Mouse (Mus musculus) layer of hippocampus, adult 8-10 months (tissue): ENCODE results near the gene Tcf7. TPM values are rescaled to one million over a fixed set of nuclear protein-coding genes. Genes with fewer than 3 reads are reported as not detected.

Source experiments
- DNase-seq, 2 experiments: peaks; one replicate each; pipeline ENCODE4 v3.0.0; 2022; ENCODE audit warnings: low spot score in 2 of 2
- total RNA-seq, 4 experiments: library from RNA; stranded (reverse); gene quantifications; 2 replicates each; pipeline ENCODE4 v1.2.4; 2022

Tcf7 gene
- total RNA-seq, 4 experiments from 2014 or later: 2.9 to 3.6 (median 3.2) TPM

DNA sequence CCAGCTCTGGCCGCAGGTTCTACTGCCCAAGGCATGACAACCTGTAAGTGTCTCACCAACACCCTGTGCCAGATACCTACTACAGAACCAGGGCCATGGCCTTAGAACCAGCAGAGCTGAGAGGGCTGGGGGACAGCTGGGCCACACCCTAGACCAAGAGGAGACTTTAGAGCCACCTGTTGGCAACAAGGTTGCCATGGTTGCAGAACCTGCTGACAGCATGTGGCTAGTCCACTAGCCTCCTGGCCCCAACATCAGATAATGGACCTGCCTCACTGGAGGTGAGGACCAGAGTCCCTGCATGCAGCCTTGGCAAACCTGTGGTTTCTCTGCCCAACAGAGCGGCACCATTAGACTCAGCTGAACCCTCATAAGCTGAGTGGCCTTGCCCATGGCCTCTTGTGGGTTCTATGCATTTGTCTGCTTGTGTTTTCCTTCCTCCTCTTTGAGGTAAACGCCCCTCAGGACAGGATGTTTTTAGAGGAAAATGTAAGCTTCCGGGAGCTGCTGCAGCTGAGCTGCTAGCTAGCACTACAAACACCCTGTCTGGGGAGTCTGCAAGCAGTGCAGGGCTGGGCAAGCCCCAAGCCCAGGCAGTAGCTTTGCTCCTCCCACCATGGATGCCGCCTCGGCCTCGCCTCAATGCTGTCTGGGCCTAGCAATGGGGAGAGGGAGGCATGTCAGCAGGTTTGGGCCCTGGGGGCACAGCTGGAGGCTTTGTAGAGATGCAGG, 14.5 kb downstream of the Tcf7 start:
- DNase-seq: no peak

DNA sequence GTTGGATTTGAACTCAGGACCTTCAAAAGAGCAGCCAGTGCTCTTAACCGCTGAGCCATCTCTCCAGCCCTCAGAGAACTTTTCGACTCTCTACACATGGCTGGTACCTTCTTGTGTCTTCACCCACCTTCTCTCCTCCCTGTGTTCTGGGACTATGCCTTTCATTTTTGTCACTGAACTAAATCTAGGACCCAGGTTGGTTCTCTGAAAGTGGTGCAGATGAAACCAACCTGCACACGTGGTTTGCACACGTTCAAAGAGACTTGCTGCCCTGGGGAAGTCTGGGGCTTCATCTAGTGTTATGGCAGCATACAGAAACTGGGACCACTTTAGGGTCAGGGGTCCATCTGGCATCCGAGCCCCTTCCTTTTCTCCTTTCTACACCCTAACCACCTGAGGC, 15.5 kb downstream of the Tcf7 start:
- no peak for DNase-seq

DNA sequence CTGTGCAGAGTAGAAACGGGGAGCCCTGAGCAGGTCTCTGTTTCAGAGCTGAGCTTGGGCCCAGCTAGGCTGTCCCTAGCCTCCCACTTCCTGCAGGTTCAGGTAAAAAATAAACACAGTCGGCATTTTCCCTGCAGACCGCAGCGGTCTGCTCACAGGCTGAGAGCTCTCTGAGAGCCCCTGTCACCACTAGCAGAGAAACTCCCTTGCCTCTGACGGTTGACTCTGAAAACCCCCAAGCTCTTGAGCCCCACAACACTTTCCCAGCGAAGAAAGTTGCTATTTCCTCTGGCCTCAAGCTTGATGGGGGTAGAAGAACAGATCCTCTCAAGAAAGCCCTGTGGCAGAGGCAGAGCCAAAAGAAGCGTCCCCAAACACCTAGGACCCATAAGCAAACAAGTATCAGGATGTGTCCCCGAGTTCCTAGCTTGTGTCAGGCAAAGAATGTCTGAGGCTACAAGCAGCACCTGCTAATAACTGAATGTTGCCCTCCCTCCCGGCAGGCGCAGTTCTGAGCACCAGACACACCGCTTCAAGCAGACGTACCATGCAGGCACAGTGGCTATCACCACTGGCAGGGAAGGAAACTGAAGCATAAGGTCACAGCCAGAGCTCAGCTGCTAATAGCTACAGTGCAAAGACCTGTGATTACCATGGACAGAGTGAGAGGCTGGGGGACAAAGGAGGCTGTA, 17.1 kb downstream of the Tcf7 start:
- no peak for DNase-seq

- DNase-seq: no peak
Observed at GRCm38 (mm10) chr11:52264871-52265270, 17.9 kb downstream of the Tcf7 start.

DNA sequence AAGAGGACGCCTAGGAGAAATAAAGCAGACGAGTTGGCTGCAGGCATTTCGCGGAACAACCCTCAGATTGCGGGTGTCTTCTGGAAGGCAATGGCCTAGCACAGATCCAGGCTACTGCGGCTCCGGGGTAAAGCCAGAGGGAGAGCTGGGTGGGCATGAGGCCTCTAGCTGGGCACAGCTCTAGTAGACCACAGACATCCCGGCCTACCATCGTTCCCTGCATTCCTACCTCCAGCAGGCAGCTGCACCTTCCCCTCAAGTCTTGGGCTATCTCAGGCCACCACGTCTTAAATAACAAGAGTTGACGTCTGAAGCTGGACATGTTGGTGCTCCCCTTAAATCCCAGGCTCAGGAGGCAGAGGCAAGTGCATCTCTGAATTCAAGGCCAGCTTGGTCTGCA, 20.5 kb downstream of the Tcf7 start:
- no peak for DNase-seq

- DNase-seq: no peak
Observed at GRCm38 (mm10) chr11:52261937-52262336, 20.9 kb downstream of the Tcf7 start.

DNA sequence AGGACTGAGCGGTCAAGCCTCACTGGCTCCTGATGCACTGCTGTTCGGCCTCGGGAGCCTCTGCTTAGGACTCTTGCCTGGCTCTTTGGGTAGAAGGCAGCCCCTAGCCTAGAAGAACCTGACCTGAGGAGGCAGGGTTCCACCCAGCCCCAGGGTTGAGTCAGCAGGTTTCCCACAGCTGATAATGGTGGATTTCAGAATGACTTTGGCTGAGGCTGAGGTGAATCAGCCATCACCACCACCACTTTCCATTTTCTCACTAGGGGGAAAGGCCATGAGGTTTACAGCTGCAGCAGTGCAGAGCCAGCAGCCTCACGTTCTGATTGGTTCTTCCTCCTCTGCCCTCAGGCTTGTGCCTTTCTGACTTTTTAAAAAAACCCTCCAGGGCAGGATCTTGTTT, 21.9 kb downstream of the Tcf7 start:
- DNase-seq: no peak

- no peak for DNase-seq
Observed at GRCm38 (mm10) chr11:52258711-52259110, 24.1 kb downstream of the Tcf7 start.

GRCm38 (mm10) chr11:52257376-52257775, 25.4 kb downstream of the Tcf7 start:
- DNase-seq: no peak

- no peak for DNase-seq
Observed at GRCm38 (mm10) chr11:52255077-52255476, 27.7 kb downstream of the Tcf7 start.

- peak; percentile 39 to 51 for DNase-seq
Observed at GRCm38 (mm10) chr11:52253674-52254375, 29.0 kb downstream of the Tcf7 start.

DNA sequence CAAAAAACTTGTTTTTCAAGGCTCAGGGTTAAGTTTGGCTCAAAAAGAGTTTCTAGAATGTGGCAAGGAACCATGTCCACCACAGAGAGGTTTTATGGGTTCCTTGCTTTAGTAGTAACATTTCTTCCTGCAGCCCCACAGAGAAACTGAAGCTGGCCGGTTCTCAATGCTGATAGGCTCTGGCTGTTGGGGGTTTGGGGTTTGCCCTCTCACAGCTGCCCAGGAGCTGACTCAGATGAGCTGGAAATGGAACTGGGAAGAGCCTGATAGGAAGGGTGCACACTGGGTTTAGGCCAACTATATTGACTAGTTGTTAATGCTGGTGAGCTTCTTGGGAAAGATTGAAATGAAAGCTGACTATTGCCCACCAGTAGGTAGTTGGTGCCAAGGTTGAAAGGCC, 30.1 kb downstream of the Tcf7 start:
- DNase-seq: no peak

DNA sequence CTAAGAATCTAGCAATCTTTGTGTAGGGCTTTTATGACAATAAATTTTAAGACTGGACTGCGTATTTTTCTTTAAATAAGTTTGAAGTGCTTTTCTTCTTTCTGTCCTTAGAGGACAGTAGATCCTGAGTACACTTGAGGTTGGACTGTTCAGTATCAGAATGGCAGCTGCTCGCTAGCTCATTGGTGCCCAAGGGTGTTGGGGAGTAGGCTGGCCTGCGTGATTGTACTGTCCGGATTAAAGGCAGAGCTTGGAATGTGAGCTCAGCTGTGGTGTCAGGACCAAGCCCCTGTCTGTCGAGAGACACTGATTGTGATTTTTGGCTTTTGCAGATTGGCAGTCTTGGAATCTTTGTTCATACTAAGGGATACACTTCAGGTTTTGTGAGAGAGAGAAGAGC, 31.0 kb downstream of the Tcf7 start:
- no peak for DNase-seq

DNA sequence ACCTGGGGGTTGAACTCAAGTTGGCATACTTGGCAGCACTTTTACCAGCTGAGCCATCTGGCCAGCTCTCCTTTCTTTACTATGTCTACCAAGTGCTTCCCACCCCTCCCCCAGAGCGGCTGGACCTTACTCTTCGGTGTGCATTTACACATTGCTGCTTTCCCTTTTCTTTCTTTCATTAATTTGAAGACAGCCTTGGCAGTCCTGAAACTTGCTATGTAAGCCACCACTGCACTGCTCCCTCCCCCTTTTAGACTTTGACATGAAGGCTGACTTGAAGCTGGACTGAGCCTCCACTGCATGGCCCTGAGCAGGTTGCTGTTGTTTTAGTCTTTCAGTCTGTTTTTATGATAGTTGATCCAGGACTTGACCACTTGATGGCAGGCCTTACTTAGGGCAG, 33.4 kb downstream of the Tcf7 start:
- no peak for DNase-seq

DNA sequence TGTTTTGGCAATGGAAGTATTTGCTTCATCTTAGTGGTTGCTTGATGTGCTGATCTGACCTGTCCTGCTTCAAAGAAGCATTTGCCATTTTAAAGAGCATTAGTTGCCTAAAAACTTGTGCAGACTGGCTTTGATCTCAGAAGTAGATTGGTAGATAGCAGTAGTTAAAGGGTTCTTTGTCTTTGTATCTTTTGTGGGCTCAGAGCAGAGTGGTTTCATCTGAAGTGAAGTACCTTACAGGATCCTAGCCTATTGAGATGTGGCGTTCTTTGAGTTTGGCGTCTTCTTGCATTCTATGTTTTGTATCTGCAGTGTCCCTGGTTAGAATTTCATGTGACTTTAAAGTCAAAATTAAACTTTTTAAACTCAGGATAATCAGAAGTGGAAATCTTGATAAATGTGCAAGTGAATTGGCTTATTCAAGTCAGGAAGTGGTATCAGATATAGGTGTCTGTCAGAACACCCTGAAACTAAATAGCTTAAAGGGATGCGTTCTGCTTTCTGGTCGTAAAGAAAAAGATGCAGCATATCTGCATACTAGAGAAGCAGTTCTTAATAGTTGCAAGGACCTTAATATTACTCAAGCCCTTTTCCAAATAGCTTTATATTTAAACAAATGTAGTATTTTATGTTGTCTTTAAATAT, 41.8 kb downstream of the Tcf7 start:
- no peak for DNase-seq

DNA sequence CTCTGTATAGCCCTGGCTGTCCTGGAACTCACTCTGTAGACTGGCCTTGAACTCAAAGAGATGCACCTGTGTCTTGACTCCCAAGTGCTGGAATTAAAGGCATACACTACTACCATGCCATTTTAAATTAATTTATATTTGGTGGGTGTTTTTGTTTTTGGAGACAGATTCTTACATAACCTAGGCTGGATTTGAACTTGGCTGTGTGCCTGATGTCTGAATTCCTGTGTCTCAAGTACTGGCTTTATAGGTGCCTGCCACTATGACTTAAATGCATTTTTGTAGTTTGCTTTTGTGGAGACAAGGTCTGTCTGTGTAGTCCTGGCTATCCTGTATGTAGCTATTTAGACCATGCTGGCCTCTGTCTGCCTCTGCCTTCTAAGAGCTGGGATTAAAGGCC, 48.3 kb downstream of the Tcf7 start:
- no peak for DNase-seq

DNA sequence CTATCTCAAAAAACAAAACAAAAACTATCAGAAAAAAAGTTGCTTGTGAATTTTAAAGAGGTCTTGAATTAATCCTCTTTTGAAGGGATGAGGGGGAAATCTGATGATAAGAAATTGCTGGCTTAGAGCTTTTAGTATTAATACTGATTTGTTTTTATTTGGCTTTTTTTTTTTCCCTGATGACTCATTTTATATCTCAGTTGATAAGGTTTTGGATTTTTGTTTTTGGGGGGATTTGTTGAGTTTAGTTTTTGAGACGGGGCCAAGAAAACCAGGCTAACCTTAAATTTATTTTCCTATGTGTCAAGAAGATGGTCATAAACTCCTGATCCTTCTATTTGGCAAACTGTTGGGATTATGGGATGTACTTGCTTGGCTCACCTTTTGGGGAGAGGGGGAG, 48.9 kb downstream of the Tcf7 start:
- no peak for DNase-seq

DNA sequence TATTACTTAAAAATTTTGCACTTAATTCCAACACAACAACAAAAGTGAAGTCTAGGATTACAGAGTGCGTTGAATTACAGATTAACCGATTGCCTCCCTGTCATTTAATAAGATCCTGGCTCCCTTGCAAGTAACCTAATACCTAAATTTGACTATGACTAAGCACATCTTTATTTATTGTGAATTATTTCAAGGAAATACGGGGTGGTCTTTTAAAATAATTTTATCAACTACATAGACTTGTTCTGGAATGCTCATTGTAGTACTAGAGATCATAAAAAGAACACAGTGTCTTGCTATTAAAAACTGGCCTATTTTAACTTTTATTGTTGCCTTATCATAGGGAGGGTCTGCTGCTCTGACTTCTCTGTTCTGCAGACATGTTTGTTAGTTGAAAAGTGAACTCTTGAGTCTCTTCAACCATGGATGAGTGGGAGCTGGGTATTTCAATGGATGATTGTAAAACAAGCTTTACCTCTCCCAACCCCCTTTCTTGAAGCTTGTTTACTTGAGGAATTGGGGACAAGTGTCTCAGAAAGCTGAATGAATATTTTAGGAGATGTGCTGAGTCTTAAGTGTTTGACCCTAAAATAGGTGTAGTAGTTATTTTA, 49.7 kb downstream of the Tcf7 start:
- DNase-seq: no peak

GRCm38 (mm10) chr11:52231606-52232541, 50.9 kb downstream of the Tcf7 start, which contains the start of gene Skp1a:
Skp1a (plus strand) TSS chr11:52231995.
- peak; percentile 84 to 91 for DNase-seq

- DNase-seq: no peak
Observed at GRCm38 (mm10) chr11:52230694-52231093, 52.1 kb downstream of the Tcf7 start.
